Mouse (Mus musculus) left cerebral cortex, postnatal 14 days (tissue): ENCODE measurements around the gene Hoxa5. TPM values are rescaled to one million over a fixed set of nuclear protein-coding genes. Genes with fewer than 3 reads are reported as not detected.

ENCODE experiments used
- DNase-seq, 2 experiments: peaks; one replicate each; pipeline ENCODE4 v3.0.0; 2021 to 2022; ENCODE audit warnings: low spot score in 2 of 2, mixed read lengths in 1 of 2
- intact Hi-C: fragments of 180-260 bp; cut with DNase I; formaldehyde crosslinking; loops from one replicate; pipeline ENCODE4 v1.15.1; 2025
- total RNA-seq, 2 experiments: library from RNA; stranded (reverse); gene quantifications; 2 replicates each; pipeline ENCODE4 v1.2.3; 2021

Gene Hoxa5
- total RNA-seq, 2 experiments from 2014 or later: not detected

GRCm38 (mm10) chr6:52229558-52230416 lies 25.4 kb upstream of the Hoxa5 start:
- no peak for DNase-seq
- intact Hi-C loops: loop anchor here (5.0 to 10.0 kb wide), 2 partner anchors 1047 to 1425 kb away; no protein-coding TSS in a partner anchor

DNA sequence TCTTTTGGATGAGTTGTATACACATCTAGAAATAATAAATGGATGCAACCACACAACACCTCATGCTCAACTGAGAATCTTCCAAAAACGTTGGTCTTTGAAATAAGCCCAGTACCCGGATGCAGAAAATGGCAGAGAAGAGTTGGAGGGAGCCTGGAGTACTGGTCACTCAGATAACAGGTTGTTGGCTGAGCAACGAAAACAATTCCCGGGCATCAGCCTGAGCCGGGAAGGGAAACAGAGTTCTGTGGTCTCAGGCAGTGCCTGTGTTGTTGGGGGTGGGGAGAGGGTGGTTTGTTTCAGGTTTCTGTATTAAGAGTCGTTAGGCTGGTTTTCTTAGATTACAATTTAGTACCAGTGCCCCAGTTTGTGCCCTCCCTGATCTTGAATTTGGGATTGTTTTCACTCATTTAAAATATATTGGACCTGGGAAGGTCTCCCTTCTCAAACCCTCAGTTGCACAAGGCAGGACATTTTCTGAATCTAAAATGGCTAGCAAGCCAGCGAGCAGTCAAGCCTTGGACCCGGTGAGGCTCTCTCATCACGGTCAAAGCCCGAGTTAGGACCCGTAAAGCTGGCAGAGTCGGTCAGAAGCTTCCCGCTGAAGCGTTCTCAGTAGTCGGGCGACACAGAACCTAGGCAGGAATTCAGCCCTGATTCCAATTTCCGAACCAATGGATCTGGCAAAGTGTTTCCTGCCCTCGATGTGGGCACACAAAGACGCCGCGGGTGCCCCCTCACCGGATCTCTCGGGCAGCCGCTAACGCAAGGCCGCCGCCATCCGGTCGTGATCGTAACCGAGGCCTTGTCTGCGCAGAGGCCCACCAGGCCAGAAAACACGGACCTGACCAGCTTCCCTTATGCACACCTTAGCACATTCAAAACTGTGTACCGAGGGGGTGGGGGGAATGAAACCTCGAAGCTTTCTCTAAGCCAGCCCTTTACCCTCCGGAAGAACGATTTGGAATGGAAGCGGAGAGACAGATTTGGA lies 24.4 kb upstream of the Hoxa5 start:
- intact Hi-C loops: loop anchor here (10.0 kb wide), 1 partner anchor 1424 kb away; no protein-coding TSS in a partner anchor

GRCm38 (mm10) chr6:52227470-52228222 lies 23.3 kb upstream of the Hoxa5 start:
- intact Hi-C loops: loop anchor here (10.0 kb wide), 1 partner anchor 1423 kb away; no protein-coding TSS in a partner anchor
- no peak for DNase-seq

More for the DNA sequence above, 24.4 kb upstream of the Hoxa5 start:
- DNase-seq: no peak

DNA sequence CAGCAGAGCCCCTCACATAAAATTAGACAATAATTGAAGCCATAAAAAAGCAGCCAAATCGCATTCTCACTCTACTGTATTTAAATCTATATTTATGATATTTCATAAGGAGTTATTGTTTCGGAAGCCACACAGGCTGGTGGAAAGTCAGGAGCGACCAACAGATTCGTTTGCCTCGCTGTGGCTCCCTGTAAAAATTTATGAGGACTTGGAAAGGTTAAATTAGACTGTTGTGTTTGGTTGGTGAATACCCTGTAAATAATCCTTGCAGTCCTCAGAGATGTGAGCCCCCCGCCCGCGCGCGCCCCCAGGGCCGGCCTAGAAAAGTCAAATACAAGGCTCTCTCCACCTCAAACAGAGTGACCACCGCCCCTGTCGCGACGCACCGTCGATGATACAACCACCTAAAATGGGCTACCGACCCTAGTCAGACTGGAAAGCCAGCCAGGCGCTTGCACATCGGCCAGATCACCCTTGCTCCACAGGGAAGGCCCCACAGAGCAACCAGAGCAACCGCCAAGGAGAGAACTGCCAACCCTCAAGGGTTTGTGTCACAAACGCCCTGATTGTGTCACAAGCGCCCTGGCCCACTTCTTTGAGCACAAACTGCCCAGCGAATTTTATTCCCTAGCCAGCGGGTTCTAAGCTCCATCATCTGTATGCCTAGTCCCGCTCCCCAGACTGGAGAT lies 22.3 kb upstream of the Hoxa5 start:
- intact Hi-C loops: loop anchor here (10.0 kb wide), 1 partner anchor 1422 kb away; no protein-coding TSS in a partner anchor
- DNase-seq: no peak

- no peak for DNase-seq
- intact Hi-C loops: loop anchor here (10.0 kb wide), 1 partner anchor 1421 kb away; no protein-coding TSS in a partner anchor
Measured at GRCm38 (mm10) chr6:52225612-52226568, 21.5 kb upstream of the Hoxa5 start.

- intact Hi-C loops: loop anchor here (5.0 to 10.0 kb wide), 3 partner anchors 353 to 1420 kb away; no protein-coding TSS in a partner anchor
- DNase-seq: no peak
Measured at GRCm38 (mm10) chr6:52224895-52225611, 20.7 kb upstream of the Hoxa5 start.

- intact Hi-C loops: loop anchor here (5.0 to 10.0 kb wide), 3 partner anchors 352 to 1419 kb away; no protein-coding TSS in a partner anchor
Measured at GRCm38 (mm10) chr6:52223939-52224760, 19.8 kb upstream of the Hoxa5 start.

DNA sequence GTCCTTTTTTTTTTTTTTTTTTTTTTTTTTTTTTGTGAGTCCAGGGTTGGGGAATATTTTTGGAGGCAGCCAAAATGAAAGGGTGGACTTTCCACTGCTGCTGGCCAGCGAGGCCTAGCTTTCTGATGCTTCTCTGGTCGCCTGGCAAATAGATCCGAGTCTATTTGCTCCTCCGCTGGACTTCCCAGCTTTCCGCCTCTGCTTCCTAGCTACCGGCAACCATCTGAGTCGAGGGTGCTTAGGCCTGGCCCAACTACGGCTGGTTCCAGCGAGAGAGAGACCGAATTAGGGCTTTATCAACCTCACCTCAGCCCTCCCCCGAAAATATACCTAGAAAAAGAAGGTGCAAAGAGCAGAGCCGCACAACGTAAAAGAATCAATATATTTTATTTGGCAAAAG lies 18.3 kb upstream of the Hoxa5 start:
- DNase-seq: no peak
- intact Hi-C loops: loop anchor here (5.0 to 10.0 kb wide), 3 partner anchors 350 to 1418 kb away; no protein-coding TSS in a partner anchor

More at GRCm38 (mm10) chr6:52223939-52224760, 19.8 kb upstream of the Hoxa5 start:
- DNase-seq: no peak

GRCm38 (mm10) chr6:52221993-52222685 lies 17.8 kb upstream of the Hoxa5 start:
- intact Hi-C loops: loop anchor here (5.0 to 10.0 kb wide), 3 partner anchors 350 to 1417 kb away; no protein-coding TSS in a partner anchor

GRCm38 (mm10) chr6:52221337-52221992 lies 17.1 kb upstream of the Hoxa5 start, which contains the start of gene Hoxa7:
Gene Hoxa7 (minus strand): TSS chr6:52221854.
- intact Hi-C loops: loop anchor here (5.0 to 10.0 kb wide), 3 partner anchors 349 to 1417 kb away; no protein-coding TSS in a partner anchor
- peak; percentile 70 to 84 for DNase-seq

More at GRCm38 (mm10) chr6:52221993-52222685, 17.8 kb upstream of the Hoxa5 start:
- no peak for DNase-seq

- intact Hi-C loops: loop anchor here (5.0 to 10.0 kb wide), 3 partner anchors 349 to 1416 kb away; no protein-coding TSS in a partner anchor
Measured at GRCm38 (mm10) chr6:52220865-52221310, 16.5 kb upstream of the Hoxa5 start.

GRCm38 (mm10) chr6:52220003-52220864 lies 15.8 kb upstream of the Hoxa5 start:
- no peak for DNase-seq
- intact Hi-C loops: loop anchor here (5.0 to 10.0 kb wide), 3 partner anchors 348 to 1415 kb away; no protein-coding TSS in a partner anchor

More at GRCm38 (mm10) chr6:52220865-52221310, 16.5 kb upstream of the Hoxa5 start:
- DNase-seq: no peak
